Mouse (Mus musculus): ENCODE measurements at regions not wholly inside any gene's neighbourhood (a gene's known extent, or its start where the extent isn't known, plus 50 kb on each side); places are given as distances from the start of the nearest gene placed in this dataset.
"Not testable (repeated sequence)": the region's sequence is repeated elsewhere in the genome, so short reads cannot be mapped to it uniquely, and the experiment has no call there.

DNA sequence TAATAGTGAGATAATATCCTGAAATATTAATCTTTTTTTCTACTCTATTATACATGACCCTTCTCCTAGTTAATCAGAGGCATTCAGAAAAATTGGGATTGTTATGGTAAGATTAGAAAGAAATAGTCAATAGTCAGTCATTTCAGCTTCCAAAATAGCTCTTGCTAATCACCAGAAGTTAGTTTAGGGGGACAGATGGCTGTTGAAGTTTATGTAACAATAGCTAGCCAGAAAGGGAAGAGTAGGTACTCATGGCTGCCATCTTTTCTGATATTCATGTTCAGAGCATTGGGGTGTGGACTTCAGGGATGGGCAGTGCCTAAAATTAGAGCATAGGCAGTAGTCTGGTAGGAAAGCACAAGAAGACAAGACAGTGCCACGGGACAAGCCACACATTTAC is 306.8 kb upstream of the Ercc4 start:
- DNase-seq (ENCODE audit: low read depth, low spot score) = no peak

- peak; percentile 89 for DNase-seq (ENCODE audit: low read depth, low spot score)
These were observed 302.1 kb upstream of the Ercc4 start for GRCm38 (mm10) chr16:12807351-12807871.

DNA sequence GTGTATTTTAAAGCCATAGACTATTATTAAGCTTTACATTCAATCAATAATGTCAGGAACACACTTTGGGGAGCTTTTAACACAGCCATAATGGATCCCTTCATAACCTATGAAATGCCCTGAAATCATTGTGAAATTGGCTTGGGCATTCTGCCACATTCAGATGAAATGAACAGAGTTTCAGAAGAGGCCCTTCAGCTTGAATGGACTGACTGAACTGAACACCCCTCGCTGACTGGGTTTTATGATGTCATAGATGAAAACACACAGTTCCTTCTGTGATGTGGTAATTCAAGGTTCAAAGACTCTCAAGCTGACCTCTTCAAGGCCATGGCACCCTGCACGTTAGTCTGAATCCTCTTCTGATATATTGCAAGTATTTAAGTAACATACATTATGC is 298.4 kb upstream of the Ercc4 start:
- DNase-seq (ENCODE audit: low read depth, low spot score) = no peak

DNA sequence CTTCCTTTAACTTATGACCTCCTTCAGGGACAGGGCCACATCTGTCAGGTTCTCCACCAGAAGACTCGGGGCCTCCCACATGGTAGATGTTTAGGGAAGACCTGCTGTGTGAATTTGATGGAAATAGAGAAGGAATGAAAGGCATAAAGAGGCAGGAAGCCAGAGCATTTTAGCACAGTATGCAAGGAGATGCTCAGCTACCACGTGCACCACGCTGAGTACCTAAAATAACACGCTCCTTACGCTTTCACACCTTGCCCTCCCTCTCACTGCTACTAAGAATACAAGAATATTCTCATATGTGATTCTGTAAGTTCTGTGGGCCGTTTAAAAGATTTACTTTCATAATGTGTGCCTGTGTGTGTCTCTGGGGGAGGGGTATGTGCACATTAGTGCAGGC is 284.8 kb upstream of the Ercc4 start:
- DNase-seq (ENCODE audit: low read depth, low spot score) = no peak

GRCm38 (mm10) chr16:12826222-12826621 is 283.3 kb upstream of the Ercc4 start:
- peak; percentile 62 for DNase-seq (ENCODE audit: low read depth, low spot score)

- not testable (repeated sequence) for DNase-seq (ENCODE audit: low read depth, low spot score)
These were observed 278.2 kb upstream of the Ercc4 start for GRCm38 (mm10) chr16:12831308-12831707.

DNA sequence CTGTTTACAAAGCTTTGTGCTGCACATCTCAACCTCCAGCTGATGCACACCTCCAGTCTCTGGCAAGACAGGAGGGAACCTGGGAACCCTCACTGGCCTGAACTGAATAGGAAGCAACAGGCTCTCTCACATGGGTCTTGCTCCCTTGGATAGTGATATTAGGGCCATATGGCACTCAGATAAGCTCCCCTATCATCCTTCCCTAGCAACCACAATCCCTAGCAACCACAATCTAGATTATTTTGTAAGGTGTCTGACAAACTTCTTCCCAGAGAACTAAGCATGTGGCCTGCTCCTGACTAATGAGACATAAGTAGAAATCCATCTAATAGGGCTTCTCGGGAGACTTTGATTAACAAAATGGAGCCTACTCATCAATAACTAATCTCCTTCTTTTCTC is 253.1 kb upstream of the Ercc4 start:
- no peak for DNase-seq (ENCODE audit: low read depth, low spot score)

- no peak for DNase-seq (ENCODE audit: low read depth, low spot score)
These were observed 249.6 kb upstream of the Ercc4 start for GRCm38 (mm10) chr16:12859714-12860355.

GRCm38 (mm10) chr16:12862561-12862960 is 246.9 kb upstream of the Ercc4 start:
- DNase-seq (ENCODE audit: low read depth, low spot score) = no peak

DNA sequence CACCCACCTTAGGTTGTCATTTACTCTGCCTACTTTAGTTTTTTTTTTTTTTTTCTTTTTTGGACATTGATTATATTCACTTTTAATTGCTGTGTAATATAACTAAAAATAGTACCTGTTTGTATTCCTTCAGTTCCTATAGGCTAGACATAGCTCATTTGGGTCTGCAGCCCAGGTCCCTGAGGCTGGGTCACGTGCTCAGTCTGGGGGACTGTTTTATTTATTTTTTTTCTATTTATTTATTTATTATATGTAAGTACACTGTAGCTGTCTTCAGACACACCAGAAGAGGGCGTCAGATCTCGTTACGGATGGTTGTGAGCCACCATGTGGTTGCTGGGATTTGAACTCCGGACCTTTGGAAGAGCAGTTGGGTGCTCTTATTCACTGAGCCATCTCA is 231.2 kb upstream of the Ercc4 start:
- DNase-seq (ENCODE audit: low read depth, low spot score) = not testable (repeated sequence)

DNA sequence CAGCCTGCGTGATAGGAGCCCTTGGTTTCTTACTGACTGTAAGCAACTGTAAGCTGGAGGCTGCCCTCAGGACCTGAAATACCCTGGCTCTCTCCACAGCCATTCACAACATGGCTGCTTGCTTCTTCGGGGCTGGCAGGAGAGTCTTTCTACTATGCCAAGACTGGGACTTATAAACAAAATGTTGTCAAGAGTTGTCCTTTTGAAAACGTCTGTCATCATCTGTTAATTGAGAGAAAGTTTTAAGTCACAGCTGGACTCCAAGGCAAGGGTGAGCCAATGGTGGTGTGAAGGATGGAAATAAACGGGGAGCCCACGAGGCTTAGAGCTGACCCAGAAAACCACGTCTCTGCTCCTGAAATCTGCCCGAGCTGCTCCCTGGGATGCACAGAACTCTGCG is 229.5 kb upstream of the Ercc4 start:
- no peak for DNase-seq (ENCODE audit: low read depth, low spot score)

GRCm38 (mm10) chr16:12880481-12880880 is 229.0 kb upstream of the Ercc4 start:
- no peak for DNase-seq (ENCODE audit: low read depth, low spot score)

DNA sequence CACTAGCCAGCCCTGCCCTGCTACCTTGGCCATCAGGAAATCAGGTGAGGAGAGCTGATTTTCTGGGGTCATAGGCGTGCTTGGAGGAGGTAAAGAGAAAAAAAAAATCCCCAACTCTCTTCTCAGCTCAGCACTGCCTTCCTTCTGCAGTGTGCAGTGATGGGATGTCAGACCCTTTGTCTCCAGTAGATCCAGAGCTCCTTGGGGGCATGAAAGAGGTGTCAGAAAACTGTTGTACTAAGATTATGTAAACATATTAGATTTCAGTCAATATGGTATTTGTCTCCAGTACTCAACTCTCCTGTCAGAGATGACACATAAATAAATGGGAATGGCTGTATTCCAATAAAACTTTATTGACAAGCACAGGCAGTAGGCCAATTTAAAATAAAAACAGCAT is 226.8 kb upstream of the Ercc4 start:
- DNase-seq (ENCODE audit: low read depth, low spot score) = no peak

GRCm38 (mm10) chr16:12884556-12884955 is 224.9 kb upstream of the Ercc4 start:
- no peak for DNase-seq (ENCODE audit: low read depth, low spot score)

GRCm38 (mm10) chr16:12886127-12886526 is 223.4 kb upstream of the Ercc4 start:
- DNase-seq (ENCODE audit: low read depth, low spot score) = peak; percentile 4

GRCm38 (mm10) chr16:12887381-12887780 is 222.1 kb upstream of the Ercc4 start:
- DNase-seq (ENCODE audit: low read depth, low spot score) = no peak

DNA sequence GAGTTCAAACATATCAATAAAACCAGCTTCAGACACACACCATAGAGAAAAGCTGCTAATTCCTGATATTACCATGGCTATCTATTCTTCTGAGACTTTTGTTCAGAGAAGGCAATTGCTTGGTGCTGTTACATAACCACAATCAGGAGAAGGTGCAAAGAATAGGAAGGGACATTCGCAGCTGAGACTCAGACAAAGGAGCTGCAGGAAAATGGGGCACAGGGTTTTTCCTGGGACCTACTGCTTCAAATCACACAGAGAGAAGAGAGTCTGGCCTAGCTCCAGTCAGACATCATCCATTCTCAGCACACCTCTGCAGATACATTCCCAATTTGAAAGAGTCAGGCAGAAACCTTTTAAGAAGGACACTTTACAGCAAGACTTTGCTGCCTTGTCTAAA is 219.4 kb upstream of the Ercc4 start:
- no peak for DNase-seq (ENCODE audit: low read depth, low spot score)

DNA sequence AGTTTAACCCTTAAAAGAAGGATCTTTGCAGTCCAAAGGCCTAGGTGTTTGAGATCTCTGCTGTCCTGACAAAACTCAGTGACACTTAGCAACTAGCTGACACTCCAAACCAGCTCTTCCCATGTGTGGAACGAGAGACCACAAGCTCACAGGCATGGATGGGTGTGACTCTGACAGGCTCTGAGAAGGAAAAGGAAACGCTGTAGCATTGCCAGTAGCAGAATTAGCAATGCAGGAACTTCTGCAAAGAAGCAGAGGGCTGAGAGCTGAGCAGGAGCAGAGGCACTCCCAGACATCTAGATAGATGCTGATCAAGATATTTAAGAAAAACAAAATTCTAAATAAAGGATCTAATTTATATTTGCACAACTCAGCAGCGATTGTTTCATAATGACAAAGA is 218.9 kb upstream of the Ercc4 start:
- DNase-seq (ENCODE audit: low read depth, low spot score) = no peak

DNA sequence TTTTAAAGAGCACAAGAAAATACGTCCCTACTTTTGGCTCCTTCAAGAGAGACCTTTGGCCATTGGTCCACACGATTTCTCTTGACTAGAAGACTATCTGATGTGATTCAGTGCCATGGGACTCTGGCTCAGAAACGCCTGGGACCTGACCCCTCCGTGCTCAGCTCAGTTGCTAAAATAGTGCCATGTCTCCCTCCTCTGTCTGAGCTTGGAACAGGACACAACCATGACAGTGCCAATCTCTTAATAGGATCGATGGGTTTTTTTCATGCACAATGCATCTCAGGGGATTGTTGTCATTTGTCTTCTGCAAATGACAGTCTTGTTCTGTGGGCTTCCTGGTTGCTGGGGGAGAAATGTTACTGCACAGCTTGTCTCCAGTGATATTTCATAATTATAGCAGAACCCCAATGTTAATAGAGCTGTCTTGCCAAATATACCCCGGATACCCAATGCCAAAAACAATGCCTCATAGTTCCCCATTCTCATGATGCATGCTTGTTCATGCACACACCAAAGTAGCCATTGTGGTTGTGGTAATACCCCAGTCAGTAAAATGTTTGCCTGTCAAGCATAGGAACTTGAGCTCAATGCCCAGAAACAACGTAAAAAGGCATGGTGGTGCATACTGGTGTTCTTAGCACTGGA is 216.7 kb upstream of the Ercc4 start:
- DNase-seq (ENCODE audit: low read depth, low spot score) = no peak

DNA sequence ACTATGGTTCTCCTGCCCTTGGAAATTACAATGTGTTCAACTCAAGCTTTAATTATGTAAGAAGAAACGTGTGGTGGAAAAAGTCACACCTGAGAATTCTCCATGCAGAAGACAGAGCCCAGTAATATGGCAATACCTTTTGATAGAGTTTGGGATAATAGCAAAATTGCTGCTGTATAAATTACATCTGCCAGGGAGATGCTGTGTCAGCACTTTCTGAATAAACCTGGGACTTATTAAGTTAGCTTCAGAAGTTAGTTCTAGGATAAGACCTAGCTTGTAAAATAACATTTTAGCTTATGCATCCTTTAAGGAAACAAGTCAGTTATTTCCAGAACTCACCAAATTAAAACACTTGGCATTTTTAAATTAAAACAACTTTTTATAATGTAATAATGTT is 212.2 kb upstream of the Ercc4 start:
- DNase-seq (ENCODE audit: low read depth, low spot score) = no peak

DNA sequence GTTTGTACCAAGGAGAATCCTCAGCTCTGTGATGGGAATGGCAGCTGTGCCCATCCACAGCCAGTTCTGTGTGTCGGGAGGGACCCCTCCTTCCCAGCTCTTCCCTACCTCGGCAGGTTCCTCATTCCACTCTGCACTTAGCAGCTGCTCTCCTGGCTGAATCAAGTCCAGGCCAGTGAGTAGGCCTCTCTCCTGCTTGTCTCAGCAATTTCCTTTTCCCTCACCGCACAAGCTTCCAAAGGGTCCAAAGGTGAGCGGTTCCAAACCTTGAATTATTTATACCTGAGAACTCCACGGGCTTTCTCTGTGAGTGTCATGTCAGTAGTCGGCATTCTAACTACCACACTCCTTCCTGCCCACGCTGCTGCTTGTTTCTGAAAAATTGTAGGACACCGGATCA is 208.8 kb upstream of the Ercc4 start:
- DNase-seq (ENCODE audit: low read depth, low spot score) = no peak

DNA sequence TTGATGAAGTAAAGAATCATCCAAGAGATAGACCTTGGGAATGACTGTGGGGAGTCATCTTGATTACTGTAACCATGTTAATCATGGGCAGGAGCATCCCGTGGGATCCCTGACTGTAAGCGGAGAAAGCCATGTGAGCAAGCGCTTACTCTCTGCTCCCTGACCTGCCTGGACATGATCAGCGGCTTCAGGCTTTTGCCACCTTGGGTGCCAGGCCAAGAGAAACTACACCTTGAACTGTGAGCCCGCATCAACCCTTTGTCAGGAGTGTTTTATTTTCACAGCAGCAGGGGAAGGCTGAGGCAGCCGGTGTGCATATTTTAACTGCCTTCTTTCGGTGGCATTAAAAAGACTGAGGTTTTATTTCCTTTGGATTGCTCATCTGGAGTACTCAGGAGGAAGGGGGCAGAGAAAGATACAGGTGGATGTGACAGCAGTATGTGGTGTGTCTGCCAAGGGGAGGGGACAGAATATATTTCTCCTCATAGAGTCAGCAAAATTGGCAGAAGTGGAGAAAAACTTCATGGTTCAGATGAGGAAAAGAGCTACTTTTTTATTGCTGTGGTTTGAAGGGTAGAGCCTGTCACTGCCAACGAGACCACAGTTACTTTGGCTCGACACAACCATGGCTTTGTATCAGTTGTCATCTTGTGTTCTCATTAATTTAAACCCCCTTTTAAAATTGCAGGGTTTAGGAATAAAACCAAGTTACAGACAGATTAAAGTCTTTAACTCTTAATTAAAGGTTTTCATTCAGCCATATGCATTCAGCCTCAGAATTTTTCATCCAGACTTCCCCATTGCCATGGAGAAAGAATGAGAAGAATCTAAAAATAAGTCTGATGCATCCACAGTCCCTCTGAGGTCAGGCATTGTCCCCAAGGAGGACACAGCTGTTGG is 208.1 kb upstream of the Ercc4 start:
- DNase-seq (ENCODE audit: low read depth, low spot score) = no peak

DNA sequence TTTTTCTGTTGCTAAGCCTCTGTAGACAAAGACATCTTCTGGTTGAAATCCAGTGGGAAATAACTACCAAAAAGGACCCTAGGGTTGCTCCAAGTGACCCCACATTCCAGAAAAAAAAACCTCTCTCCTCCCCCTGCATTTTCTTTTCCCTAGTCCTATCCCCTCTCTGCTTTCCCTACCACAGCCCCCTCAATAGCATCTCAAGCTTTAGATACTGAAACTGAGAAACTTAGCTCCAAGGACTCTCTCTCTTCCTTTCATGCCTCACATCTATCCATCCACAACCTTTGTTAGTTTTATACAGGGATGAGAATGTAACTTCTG is 207.5 kb upstream of the Ercc4 start:
- DNase-seq (ENCODE audit: low read depth, low spot score) = no peak

All from ES-CJ7 (cell line).